In the genomic region with DNA sequence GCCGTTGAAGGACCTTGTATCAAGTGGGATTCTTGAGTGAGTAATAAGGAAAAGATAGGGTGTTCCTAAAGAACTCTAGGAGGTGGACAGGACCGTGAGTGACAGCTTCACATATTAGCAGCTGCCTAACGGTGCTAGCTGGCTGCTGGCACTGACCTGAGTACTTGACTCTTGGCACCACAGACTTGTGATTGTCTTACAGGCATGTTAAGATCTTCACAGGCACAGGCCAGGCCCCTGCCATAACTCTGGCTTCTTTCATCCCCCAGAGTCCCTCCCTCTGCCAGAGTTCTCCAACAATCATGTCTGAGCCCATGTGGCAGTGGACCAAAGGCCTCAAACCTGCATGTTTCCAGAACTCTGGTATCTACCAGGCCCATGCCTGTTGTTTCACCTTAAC, we compare ENCODE assay signal across 7 mouse cellular contexts. TPM values are rescaled to one million over a fixed set of nuclear protein-coding genes. Genes with fewer than 3 reads are reported as not detected.
A peak's percentile ranks its signal among the peaks of the same experiment; 100 is the strongest.
DNase-seq lines count a peak whose midpoint lies in the region; ATAC-seq and TF ChIP-seq lines count a peak whose summit lies in the region.

No protein-coding gene starts in this region.

- H3K36me3 ChIP-seq in hindbrain, embryonic 10.5 days = peaks cover 47% of the 10 kb centered on the region
- H3K36me3 ChIP-seq in hindbrain, embryonic 16.5 days (ENCODE audit: control insufficient read depth, insufficient read depth, low read length) = no peaks in the 10 kb centered on the region
- 0 out of 2 replicates have a peak, but pooled peaks cover 5% of the 10 kb centered on the region for H3K36me3 ChIP-seq in heart, embryonic 13.5 days
- 0 out of 2 replicates have a peak, but pooled peaks cover 2% of the 10 kb centered on the region for H3K36me3 ChIP-seq in hindbrain, embryonic 13.5 days
- no peaks in the 10 kb centered on the region for H3K36me3 ChIP-seq in myocyte (ENCODE audit: control insufficient read depth, insufficient read depth)

- no peaks in the 10 kb centered on the region for H3K9me3 ChIP-seq in hindbrain, embryonic 10.5 days
- no peaks in the 10 kb centered on the region for H3K9me3 ChIP-seq in hindbrain, embryonic 16.5 days (ENCODE audit: control insufficient read depth, low read length)
- H3K9me3 ChIP-seq in heart, embryonic 13.5 days = no peaks in the 10 kb centered on the region
- H3K9me3 ChIP-seq in hindbrain, embryonic 13.5 days = no peaks in the 10 kb centered on the region

- 78% methylated on average over 3 of the region's 3 CpGs for WGBS in hindbrain, embryonic 10.5 days
- 53% methylated on average over 3 of the region's 3 CpGs for WGBS in hindbrain, embryonic 16.5 days
- WGBS in heart, embryonic 13.5 days = 56% methylated on average over 3 of the region's 3 CpGs
- 67% methylated on average over 3 of the region's 3 CpGs for WGBS in hindbrain, embryonic 13.5 days

- peaks cover 33% of the 10 kb centered on the region for H3K79me2 ChIP-seq in myocyte (ENCODE audit: control insufficient read depth, insufficient read depth)

- peak overlapping the region; percentile 50; the same call in 1 of the 2 replicates for H3K27ac ChIP-seq in hindbrain, embryonic 10.5 days
- H3K27ac ChIP-seq in hindbrain, embryonic 16.5 days (ENCODE audit: low read depth, low read length) = no peak overlapping the region; the same call in 1 of the 2 replicates
- peak overlapping the region; percentile 54 for H3K27ac ChIP-seq in heart, embryonic 13.5 days (replicated peaks)
- peak overlapping the region; percentile 71 for H3K27ac ChIP-seq in hindbrain, embryonic 13.5 days

- peaks cover 99% of the 10 kb centered on the region for H3K4me1 ChIP-seq in hindbrain, embryonic 10.5 days (replicated peaks)
- H3K4me1 ChIP-seq in hindbrain, embryonic 16.5 days (ENCODE audit: control insufficient read depth, insufficient read depth, low read depth, low read length) = peaks cover 61% of the 10 kb centered on the region
- peaks cover 83% of the 10 kb centered on the region for H3K4me1 ChIP-seq in heart, embryonic 13.5 days
- peaks cover 100% of the 10 kb centered on the region for H3K4me1 ChIP-seq in hindbrain, embryonic 13.5 days (replicated peaks)

- no peak overlapping the region for H3ac ChIP-seq in myocyte (ENCODE audit: control insufficient read depth, insufficient read length)

- H3K4me3 ChIP-seq in hindbrain, embryonic 10.5 days = no peak overlapping the region
- H3K4me3 ChIP-seq in hindbrain, embryonic 16.5 days (ENCODE audit: low read length) = no peak overlapping the region
- no peak overlapping the region for H3K4me3 ChIP-seq in heart, embryonic 13.5 days
- H3K4me3 ChIP-seq in hindbrain, embryonic 13.5 days = no peak overlapping the region
- no peak overlapping the region for H3K4me3 ChIP-seq in myocyte

- H3K4me2 ChIP-seq in hindbrain, embryonic 16.5 days (ENCODE audit: low read length) = no peak overlapping the region
- no peak overlapping the region for H3K4me2 ChIP-seq in heart, embryonic 13.5 days
- H3K4me2 ChIP-seq in hindbrain, embryonic 13.5 days = no peak overlapping the region
- H3K4me2 ChIP-seq in myocyte (ENCODE audit: low read depth) = peak overlapping the region; percentile 38

- DNase-seq in hindbrain, embryonic 10.5 days (ENCODE audit: low spot score) = no peak
- DNase-seq in retina, postnatal 1 day = no peak
- DNase-seq in left cerebral cortex, postnatal 25 days (ENCODE audit: low spot score in 2 of 2) = no peak

- no peak for ATAC-seq in hindbrain, embryonic 16.5 days
- no peak for ATAC-seq in heart, embryonic 13.5 days (ENCODE audit: extremely low read depth, insufficient number of reproducible peaks, low FRiP score, low TSS enrichment)
- ATAC-seq in hindbrain, embryonic 13.5 days (ENCODE audit: low FRiP score) = no peak

- no peaks in the 10 kb centered on the region for H3K27me3 ChIP-seq in hindbrain, embryonic 10.5 days (ENCODE audit: insufficient read depth, poor library complexity, severe bottlenecking)
- no peaks in the 10 kb centered on the region for H3K27me3 ChIP-seq in hindbrain, embryonic 16.5 days (replicated peaks; ENCODE audit: control insufficient read depth, insufficient read depth, low read length)
- no peaks in the 10 kb centered on the region for H3K27me3 ChIP-seq in heart, embryonic 13.5 days (replicated peaks)
- no peaks in the 10 kb centered on the region for H3K27me3 ChIP-seq in hindbrain, embryonic 13.5 days
- H3K27me3 ChIP-seq in myocyte (ENCODE audit: control insufficient read depth, insufficient read depth, insufficient read length) = no peaks in the 10 kb centered on the region

- TF ChIP-seq POLR2A in myocyte (IDR thresholded peaks at IDR 0.05; ENCODE audit: insufficient read length, low read depth) = no peak

- intact Hi-C loops in left cerebral cortex, postnatal 25 days (cut with DNase I) = no loop called here

- H3K9ac ChIP-seq in hindbrain, embryonic 16.5 days (ENCODE audit: low read depth, low read length) = no peak overlapping the region
- H3K9ac ChIP-seq in heart, embryonic 13.5 days = 0 out of 2 replicates have a peak overlapping the region, but pooled peaks have one; percentile 8
- H3K9ac ChIP-seq in hindbrain, embryonic 13.5 days = peak overlapping the region; percentile 43; the same call in 1 of the 2 replicates

TF ChIP-seq in myocyte, 11 proteins besides CTCF, POLR2A, EP300 and RAD21:
- TF ChIP-seq TCF12 (IDR thresholded peaks at IDR 0.05; ENCODE audit: insufficient read depth, poor library complexity, severe bottlenecking) (no peak), MYOG (IDR thresholded peaks at IDR 0.05; ENCODE audit: control insufficient read depth in 1 of 3, insufficient read depth in 1 of 3, insufficient read length in 2 of 3, low read depth in 2 of 3) (peak in 1 of 3 experiments; percentile 26), TCF3 (IDR thresholded peaks at IDR 0.05; ENCODE audit: insufficient read length, low read depth) (peak; percentile 39), REST (IDR thresholded peaks at IDR 0.05; ENCODE audit: insufficient read depth, insufficient read length) (no peak), MYOD1 (IDR thresholded peaks at IDR 0.05; ENCODE audit: control insufficient read depth in 1 of 3, insufficient read length in 2 of 3, low read depth in 2 of 3) (peak; percentile 63 to 94 (median 81)), E2F4 (IDR thresholded peaks at IDR 0.05; ENCODE audit: insufficient read depth) (no peak), CEBPB (IDR thresholded peaks at IDR 0.05; ENCODE audit: insufficient read depth, poor library complexity, severe bottlenecking) (no peak)

RNA-seq across cellular contexts. Expression of a gene that starts 48.1 kb away (rescaled TPM):
- 116 and 121 TPM in 2 replicates for polyA plus RNA-seq in hindbrain, embryonic 10.5 days (2016; fragmentation: Nextera tagmentation; extraction: Ambion mirVana)
- 83.2 and 86.8 TPM in 2 replicates for polyA plus RNA-seq in hindbrain, embryonic 16.5 days (2015; fragmentation: Nextera tagmentation; extraction: Ambion mirVana)
- polyA plus RNA-seq in heart, embryonic 13.5 days (2015; fragmentation: Nextera tagmentation; extraction: Ambion mirVana) = 86.4 and 91.1 TPM in 2 replicates
- polyA plus RNA-seq in hindbrain, embryonic 13.5 days (2015; fragmentation: Nextera tagmentation; extraction: Ambion mirVana) = 76.4 and 76.6 TPM in 2 replicates
- 87.5 TPM for polyA plus RNA-seq in myocyte (2012; fragmentation: generic; extraction: Trizol)
- total RNA-seq in left cerebral cortex, postnatal 25 days (2021) = 10 to 100 TPM; 61.8 to 62.8 TPM

RNA-seq across cellular contexts. Expression of a gene that starts 48.3 kb away (rescaled TPM):
- 7.6 and 8.9 TPM in 2 replicates for polyA plus RNA-seq in hindbrain, embryonic 10.5 days (2016; fragmentation: Nextera tagmentation; extraction: Ambion mirVana)
- polyA plus RNA-seq in hindbrain, embryonic 16.5 days (2015; fragmentation: Nextera tagmentation; extraction: Ambion mirVana) = 4.4 and 4.7 TPM in 2 replicates
- polyA plus RNA-seq in heart, embryonic 13.5 days (2015; fragmentation: Nextera tagmentation; extraction: Ambion mirVana) = 4.3 and 4.6 TPM in 2 replicates
- 4.7 and 5.4 TPM in 2 replicates for polyA plus RNA-seq in hindbrain, embryonic 13.5 days (2015; fragmentation: Nextera tagmentation; extraction: Ambion mirVana)
- polyA plus RNA-seq in myocyte (2012; fragmentation: generic; extraction: Trizol) = 9.1 TPM
- total RNA-seq in left cerebral cortex, postnatal 25 days (2021) = 1 to 10 TPM; 6.5 to 7.4 TPM
